28 mouse cellular contexts compared by ENCODE assay signal in the genomic region with DNA sequence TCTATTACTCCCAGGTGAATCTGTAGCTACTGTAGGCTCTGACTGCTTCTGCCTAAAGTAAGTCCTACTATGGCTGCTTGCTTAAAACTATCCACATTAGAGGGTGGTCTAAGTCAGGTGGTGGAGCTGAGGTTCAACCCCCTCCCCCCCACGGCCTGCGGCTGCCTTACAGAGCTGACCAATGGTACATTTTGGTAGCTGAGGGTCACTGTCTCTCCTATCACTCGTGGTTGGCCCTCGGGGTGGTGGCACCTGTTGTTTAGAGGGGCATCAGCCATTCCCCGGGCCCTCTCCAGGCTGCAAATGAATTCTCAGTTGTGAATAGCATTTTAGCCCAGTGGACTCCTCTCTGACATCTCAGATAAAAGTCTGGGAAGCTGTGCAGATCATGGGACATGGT.
"Had no signal": no experiment of that assay in that cellular context is flagged by ENCODE, and none has a peak within 500 bp of the region (broad histone marks: within the 10 kb centered on the region; RNA-seq: fewer than 3 reads in every experiment).

No protein-coding gene starts in this region.

- H3K9ac ChIP-seq: embryonic facial prominence, embryonic 12.5 days; embryonic facial prominence, embryonic 13.5 days; embryonic facial prominence, embryonic 15.5 days; forebrain, embryonic 12.5 days; forebrain, embryonic 13.5 days; forebrain, embryonic 15.5 days; forebrain, postnatal 0 days had no signal

- DNase-seq: cerebellum, adult 2 months; cerebellum, adult 8-10 months; cerebellum, adult 9-10 months; cerebellum, adult 9-11 months; cerebellum, postnatal 10 days; cerebellum, postnatal 14 days; cerebellum, postnatal 25 days; cerebellum, postnatal 36 days; embryo, embryonic 11 days; forebrain, postnatal 0 days; gastrocnemius, adult 2 months; gastrocnemius, postnatal 10 days; gastrocnemius, postnatal 14 days; gastrocnemius, postnatal 25 days; gastrocnemius, postnatal 36 days; heart, adult 18-20 months; heart, adult 2 months had no signal

- H3K27ac ChIP-seq: embryonic facial prominence, embryonic 10.5 days; embryonic facial prominence, embryonic 12.5 days; embryonic facial prominence, embryonic 13.5 days; embryonic facial prominence, embryonic 15.5 days; forebrain, embryonic 10.5 days; forebrain, embryonic 12.5 days; forebrain, embryonic 13.5 days; forebrain, embryonic 15.5 days; gastrocnemius, adult 2 months; heart, adult 2 months had no signal

- H3K4me2 ChIP-seq: embryonic facial prominence, embryonic 12.5 days; embryonic facial prominence, embryonic 13.5 days; embryonic facial prominence, embryonic 15.5 days; forebrain, embryonic 12.5 days; forebrain, embryonic 13.5 days; forebrain, embryonic 15.5 days had no signal

- ATAC-seq: forebrain, embryonic 13.5 days; forebrain, embryonic 14.5 days; forebrain, embryonic 15.5 days; forebrain, embryonic 16.5 days; forebrain, postnatal 0 days had no signal

- H3K4me1 ChIP-seq: embryonic facial prominence, embryonic 10.5 days; embryonic facial prominence, embryonic 12.5 days; embryonic facial prominence, embryonic 13.5 days; embryonic facial prominence, embryonic 15.5 days; forebrain, embryonic 10.5 days; forebrain, embryonic 12.5 days; forebrain, embryonic 15.5 days had no signal

- H3K4me3 ChIP-seq: embryonic facial prominence, embryonic 10.5 days; embryonic facial prominence, embryonic 12.5 days; embryonic facial prominence, embryonic 13.5 days; embryonic facial prominence, embryonic 15.5 days; erythroblast, embryonic 14.5 days; forebrain, embryonic 10.5 days; forebrain, embryonic 12.5 days; forebrain, embryonic 13.5 days; forebrain, embryonic 15.5 days; gastrocnemius, adult 2 months; heart, adult 2 months had no signal

- H3K9me3 ChIP-seq: embryonic facial prominence, embryonic 10.5 days; embryonic facial prominence, embryonic 12.5 days; embryonic facial prominence, embryonic 13.5 days; embryonic facial prominence, embryonic 15.5 days; forebrain, embryonic 10.5 days; forebrain, embryonic 12.5 days; forebrain, embryonic 13.5 days; forebrain, embryonic 15.5 days had no signal

- H3K27me3 ChIP-seq: embryonic facial prominence, embryonic 12.5 days; embryonic facial prominence, embryonic 13.5 days; embryonic facial prominence, embryonic 15.5 days; forebrain, embryonic 12.5 days; forebrain, embryonic 13.5 days; forebrain, embryonic 15.5 days had no signal
